Mouse (Mus musculus): ENCODE results near the gene Bex1.

GRCm38 (mm10) chrX:136223714-136224113 is 8.4 kb upstream of the Bex1 start:
- TF ChIP-seq CTCF (IDR thresholded peaks at IDR 0.05; ENCODE audit: extremely low read depth, insufficient read depth, low read length) (no peak), POLR2A (IDR thresholded peaks at IDR 0.05; ENCODE audit: extremely low read depth, insufficient read depth, low read length) (no peak)

Measured in cortical plate, adult 2 months (tissue).